Mouse (Mus musculus) left cerebral cortex, adult 8-10 months (tissue): Measurements from ENCODE around the gene Wfikkn2. TPM values are rescaled to one million over a fixed set of nuclear protein-coding genes. Genes with fewer than 3 reads are reported as not detected.
"Not testable (repeated sequence)": the region's sequence is repeated elsewhere in the genome, so short reads cannot be mapped to it uniquely, and the experiment has no call there.

Experiments
- DNase-seq, 2 experiments: peaks; one replicate each; pipeline ENCODE4 v3.0.0; 2022; ENCODE audit warnings: low spot score in 2 of 2
- total RNA-seq, 4 experiments: library from RNA; stranded (reverse); gene quantifications; 2 replicates each; pipeline ENCODE4 v1.2.4; 2022

Wfikkn2 gene
- total RNA-seq = 1 to 10 TPM; 2.1 to 3.0 (median 2.5) TPM

DNA sequence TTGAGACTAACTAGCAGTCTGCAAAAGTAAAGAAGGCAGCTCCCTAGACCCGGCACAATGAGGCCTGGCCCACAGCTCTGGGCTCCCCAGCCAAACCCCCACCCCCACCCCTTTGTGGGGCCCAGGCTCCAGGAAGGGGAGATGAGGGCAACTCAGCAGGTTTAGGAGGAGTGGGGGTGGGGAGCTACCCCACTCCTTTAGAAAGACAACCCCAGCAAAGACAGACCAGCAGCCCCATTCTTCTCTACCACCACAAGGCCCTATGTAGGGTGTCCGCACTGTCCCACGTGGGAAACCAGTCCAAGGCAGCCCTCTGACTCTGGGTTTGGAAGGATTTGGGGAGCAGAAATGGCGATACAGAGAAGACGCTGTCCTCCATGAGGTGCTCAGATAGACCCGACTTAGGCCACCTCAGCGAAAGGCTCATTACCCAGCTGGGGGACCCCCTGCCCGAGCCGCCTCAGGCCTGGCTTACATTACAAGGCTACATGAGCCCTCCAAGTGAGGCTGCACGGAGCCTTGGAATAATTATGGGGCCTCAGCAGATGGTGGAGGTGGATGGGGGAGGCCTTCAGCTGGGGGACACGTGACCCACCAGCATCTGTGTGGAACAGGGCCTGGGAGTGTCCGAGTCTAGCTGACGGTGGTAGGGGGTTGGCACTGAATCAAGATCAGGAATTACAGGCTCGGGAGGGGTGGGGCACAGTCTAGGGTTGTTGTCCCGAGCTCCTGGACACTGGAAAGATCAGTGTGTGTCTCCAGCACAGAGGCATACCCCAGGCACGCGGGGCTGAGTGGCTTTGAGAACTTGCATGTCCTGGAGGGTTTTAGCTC lies at the start of gene Wfikkn2:
Wfikkn2 (minus strand) TSS at position 51 of the 834 bp plus-strand sequence.
- DNase-seq = no peak

DNA sequence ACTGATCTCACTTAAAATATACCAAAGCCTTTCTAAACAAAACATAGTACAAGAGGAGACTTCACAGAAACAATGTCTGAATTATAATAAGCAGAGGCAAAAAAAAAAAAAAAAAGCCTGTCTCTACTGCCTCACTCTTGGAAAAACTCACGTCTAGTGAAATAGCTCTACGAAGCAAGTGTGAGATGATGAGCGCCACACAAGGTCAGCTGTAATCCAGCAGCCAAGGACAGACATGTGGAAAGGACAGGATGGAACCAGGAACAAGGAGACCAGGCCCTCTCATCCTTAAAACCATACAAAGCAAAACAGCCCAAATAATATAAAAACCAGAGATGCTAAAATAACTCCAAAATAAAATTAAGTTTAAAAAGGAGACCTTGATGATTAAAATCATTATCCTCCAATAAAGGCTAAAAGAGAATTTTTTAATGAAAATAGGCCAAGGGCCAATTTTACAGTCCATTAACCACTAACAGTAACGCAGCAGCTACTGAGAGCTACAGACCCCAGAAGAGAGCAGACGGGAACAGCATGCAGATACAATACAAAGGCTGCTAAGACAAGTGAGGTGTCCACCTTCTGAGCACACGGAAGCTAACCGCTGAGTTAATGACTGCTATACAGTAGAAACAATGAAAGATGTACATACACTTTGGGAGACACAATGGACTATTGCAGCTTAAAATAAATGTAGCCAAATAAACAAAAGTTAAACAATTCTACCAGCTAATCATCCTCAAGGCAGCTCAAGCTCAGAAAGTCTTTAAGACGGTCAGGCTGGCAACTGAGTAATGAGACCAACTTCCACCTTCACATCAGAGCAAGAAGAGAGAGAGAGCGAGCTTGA lies 49.4 kb upstream of the Wfikkn2 start:
- no peak for DNase-seq

DNA sequence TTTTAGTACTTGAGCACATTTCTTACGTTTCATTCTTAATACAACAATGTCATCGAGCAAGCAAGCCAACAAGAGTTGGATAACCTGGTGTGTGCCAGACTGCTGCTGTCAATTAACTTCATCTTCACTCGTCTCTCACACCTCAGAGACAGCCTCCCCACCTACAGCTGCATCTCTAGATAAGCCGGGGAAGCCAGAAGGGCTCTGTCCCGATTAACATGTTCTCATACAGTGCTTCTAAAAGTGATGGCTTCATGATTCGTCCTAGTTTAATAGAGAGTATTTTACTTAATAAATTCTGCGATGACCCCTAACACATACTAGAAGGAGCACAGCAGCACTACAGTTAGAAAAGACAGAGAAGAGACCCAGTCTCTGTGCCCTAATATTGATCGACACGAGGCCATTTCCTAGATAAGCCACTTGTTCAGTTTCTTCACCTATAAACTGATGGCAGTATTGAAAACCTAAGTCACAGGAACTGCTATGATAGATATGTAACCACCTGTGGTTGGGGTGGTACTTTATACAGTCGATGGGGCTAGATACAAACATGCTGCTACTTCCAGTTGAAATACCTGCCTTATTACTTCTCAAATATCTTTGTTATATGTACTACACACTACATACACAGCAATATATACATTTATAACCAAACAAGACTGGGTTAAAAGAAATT lies 44.4 kb upstream of the Wfikkn2 start:
- DNase-seq = no peak

DNA sequence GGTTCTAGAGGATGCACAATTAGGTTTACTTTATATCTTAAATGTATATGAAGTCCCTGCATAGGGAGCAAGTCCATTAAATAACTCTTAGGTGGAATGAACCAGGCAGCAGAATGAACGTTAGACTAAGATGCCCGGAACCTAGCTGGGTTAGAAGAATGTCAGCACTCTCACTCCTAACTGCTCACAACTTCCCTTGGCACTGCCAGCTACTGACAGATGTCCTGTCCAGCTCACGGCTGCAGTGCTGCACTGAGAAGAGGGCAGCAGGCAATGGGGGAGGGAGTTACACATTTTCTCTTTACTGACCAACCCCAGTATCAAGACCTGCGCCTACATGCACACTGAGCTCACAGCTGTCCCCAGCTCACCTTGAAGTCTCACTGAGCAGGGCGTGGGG lies 41.3 kb upstream of the Wfikkn2 start:
- no peak for DNase-seq

DNA sequence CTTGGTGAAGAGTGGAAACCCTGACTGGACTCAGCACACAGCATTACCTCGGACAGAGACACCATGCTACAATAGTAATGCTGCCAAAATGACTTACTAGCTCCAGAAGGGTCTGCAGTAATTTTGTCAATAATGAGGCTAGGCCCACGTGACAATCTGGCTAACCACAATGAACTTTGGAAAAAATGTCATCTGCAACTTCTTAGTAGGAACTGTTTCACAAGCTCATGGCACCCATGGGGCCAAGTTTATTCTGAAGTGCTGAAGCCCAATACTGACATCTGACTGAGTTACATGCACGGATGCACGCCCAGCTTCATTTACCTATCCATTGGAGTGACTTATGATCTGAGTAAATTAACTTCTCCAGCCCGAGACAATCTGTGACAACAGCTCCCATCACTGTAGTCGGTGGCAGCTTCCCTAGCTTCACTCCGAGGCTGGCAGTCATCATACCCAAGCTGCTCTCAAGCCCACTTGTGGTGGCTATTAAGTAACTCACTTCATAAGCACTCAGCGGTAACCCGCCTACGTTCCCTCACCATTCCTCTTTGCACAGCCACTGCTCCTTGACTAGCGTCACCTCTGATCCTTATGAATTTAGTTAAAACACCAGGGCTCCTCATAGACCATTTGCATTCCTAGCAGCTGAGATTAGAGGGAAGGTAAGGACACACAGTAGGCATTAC lies 40.2 kb upstream of the Wfikkn2 start:
- DNase-seq = no peak

DNA sequence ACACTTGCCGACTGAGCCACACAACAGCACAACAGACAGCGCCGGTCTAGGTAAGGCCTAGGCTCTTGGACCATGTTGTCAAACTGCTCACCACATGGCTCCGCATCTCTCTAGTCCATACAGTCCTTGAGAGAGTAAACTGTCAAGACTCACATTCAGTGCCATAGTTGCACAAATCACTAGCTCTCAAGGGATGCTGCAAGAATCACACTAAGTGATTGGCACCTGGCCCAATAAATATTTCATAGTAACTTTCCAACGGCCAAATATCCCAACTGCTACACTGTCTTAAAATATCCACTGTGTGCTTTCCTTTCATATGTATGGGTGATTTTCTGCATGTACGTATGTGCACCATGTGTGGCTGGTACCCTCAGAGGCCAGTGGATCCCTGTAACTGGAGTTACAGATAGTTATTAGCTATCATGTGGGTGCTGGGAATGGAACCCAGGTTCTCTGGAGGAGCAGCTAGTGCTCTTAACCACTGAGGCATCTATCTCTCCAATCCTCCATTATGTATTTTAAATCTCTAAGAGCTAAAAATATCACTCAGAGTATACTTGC lies 37.8 kb upstream of the Wfikkn2 start:
- no peak for DNase-seq

DNA sequence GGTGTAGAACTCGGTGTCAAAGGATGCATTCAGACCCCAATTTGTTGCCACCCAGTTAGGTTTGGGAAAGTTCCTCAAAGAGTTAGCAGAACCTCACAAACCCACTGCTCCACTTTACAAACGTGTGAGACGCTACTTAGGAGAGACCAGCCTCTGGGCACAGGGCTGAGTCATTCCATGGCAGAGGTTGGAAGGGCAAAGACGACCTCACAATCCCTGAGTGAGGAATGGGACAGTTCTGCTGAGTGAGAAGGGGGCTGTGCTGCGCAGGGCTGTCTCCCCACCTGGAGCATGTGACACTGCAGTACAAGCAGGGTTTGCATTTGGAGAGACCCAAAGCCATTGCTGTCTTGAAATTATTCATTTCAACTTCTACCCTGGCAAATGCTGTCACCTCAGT lies 36.5 kb upstream of the Wfikkn2 start:
- no peak for DNase-seq

DNA sequence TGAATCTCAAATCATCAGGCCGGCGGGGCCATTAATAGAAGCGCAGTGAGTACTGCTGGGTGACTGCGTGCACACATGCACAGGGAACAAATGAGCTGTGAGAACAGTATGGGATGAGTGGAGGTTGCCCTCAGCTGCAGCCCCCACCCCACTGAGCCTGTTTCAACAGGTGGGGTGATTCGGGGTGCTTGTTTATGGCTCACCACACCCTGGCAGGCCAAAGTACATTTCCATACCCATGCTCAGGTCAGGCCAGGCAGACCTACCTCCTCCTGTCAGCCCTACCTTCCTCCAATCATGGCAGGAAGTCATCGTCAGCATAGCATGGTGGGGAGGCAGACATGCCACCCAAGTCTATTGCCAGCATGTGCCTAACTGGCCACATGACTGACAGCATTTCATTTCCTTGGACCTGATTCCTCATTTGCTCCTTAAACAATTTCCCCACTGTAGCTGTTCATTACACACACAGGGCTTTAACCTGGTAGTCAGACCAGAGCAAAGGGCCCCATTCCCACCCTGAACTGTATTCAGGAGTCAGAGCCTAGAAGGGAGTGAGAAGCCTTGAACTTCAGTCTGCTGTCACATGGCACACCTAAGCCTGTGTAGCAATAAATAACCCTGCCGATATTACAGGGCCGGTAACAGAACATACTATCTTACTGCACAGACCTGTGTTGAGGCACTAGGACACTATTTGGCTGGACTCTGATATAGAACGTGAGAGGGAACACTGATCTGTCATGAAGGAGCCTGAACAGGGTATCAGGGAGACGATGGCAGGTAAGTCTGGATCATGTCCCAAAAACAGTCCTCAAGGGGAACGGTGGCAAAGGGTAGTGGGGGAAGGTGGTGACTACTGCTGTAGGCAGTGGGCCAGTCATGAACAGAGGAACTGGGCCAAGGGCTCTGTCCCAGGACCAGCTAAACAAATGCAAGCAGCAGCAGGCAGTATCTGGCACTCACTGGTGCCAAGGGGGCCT lies 35.7 kb upstream of the Wfikkn2 start, which contains the start of gene Gm21885:
Gm21885 (plus strand) TSS at position 675 of the 983 bp plus-strand sequence.
- DNase-seq = no peak

DNA sequence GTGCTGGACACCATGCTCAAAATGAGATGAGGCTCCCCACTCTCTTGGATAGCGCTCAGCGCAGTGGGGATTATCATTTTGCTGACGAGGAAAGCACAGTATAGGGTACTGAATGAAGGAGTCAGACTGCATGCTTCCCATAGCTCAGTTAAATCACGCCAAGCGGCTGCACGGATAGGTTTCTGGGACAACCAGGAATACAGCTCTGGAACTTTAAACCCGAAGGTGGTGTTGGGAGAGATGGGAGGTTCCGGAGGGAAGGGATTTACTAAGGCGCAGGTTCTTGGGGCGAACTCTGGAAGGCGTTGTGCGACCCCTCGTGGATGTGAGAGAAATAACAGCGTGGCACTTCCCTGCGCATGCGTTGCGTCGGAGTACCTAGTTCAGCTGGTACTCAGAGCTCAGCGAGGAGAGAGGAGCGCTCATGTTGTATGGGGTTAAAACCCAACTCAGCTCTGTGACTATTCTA lies 31.1 kb upstream of the Wfikkn2 start:
- DNase-seq = peak; percentile 73 to 87

DNA sequence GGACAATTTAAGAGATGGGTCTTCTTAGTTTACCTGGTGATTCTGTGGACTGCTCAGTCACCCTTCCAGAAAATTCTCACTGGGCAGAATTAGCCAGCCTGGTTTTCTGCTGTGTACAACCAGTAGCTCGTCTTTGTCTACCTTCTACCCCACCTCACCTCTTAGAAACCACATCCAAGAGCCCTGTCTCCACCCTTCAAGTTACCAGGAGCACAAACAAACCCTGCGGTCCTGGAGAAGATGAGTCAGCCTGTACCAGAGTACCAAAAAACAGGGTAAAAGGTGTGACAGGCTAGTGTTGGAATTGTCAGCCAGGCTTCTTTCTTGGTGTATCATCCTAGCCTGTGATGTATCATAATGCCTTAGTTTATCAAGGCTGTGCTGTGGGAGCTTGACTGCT lies 29.9 kb upstream of the Wfikkn2 start:
- no peak for DNase-seq

DNA sequence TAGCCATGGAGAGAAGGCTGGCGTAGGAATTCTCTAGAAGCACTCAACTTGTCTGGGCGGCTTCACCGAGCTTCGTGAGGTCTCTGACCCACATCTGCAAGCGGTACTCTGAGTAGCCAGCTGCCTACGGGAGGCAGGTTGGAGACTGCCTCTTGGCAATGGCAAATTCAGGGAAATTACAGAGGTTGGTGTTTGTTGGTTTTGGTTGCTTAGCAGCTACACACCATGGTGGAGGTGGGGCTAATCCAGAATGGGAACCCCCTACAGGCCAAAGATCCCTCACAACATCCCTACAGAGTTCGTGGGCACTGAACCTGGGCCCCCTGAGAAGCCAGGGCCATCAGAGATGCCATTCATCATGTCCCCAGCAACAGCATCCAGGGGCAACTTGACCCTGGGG lies 29.4 kb upstream of the Wfikkn2 start:
- no peak for DNase-seq

DNA sequence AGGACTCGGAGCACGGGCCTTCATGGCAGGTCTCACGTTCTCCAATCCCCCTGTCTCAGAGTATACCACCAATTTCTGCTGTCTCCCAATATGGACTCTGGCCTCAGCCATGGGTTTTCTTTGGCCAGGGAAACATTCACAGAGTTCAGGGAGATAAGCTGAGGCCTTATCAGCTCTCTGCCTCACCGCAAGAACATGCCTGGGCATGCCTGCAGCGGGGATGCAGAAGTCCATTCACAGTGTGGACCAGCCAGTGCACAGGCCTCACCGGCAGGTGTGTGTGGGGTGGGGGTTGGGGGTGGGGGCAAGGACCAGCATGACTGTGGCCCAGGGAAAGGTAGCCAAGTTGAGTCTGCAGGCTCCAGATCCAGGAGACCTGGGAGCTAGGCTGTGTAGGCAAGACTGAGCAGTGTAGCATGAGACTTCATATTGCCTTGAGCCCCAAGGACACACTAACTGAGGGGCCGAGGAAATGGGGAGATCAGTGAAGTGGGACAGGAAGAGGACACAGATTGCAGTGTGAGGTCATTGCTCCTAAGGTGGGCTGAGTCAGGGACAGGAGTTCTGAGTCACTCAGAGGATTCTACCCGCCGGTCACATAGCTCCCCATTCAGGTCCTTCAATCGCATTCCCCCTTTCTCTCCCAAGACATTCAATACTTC lies 28.5 kb upstream of the Wfikkn2 start:
- no peak for DNase-seq

DNA sequence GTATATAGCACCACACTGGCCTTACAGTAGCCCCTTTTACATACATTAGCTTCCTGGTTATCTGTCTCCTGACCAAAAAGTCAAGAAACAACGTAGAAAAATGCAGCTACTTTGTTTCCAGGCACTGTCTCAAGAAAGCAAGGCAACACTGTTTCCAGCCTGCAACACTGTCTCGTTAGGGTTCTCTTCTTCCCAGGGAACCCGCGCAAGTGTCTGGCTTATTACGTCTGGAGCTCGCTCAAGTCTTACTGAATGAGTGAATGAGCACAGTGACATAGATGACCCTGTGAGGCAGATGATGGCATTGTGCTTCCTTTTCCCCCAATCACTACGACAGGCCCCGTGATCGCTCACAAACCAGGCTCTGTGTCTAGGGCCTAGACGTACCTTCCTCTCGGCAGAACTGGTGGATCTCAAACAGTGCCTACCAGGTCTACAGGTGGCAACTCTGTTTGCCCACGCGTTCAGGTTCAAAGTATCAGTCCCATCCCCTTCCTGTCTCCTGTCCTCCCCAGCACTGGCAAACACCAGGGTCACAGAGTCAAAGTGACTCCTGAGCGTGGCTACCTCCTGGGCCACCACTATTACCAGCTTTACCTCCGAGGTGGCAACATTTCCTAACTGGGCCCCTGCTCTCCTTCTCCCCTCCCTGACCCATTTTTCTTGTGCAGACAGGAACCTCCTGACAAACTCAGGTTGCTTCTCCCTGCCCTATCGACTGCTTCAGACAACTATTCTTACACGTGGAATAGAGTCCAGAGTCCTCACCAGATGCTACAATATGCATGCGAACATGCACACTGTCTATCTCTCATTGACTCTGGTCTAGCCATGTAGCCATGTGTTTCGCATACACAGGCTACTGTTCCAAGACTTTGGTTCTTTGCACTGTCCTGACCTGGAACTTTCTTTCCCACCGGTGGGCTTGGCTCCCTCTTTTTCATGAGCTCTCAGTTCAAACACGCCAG lies 27.4 kb upstream of the Wfikkn2 start:
- DNase-seq = no peak

DNA sequence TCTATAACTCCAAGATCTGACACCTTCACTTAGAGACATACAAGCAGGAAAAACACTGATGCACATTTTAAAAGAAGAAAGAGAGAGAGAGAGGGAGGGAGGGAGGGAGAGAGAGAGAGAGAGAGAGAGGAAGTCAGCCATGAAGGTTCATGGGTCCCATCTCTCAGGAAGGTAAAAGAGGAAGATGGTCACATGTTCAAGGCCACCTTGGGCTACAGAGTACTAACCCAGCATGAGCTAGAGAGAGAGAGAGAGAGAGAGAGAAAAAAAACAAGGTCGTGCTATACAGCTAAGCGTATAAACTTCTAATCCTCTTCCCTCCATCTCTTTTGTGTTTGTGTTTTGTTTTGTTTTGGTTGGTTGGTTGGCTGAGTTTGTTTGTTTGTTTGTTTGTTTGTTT lies 25.2 kb upstream of the Wfikkn2 start:
- no peak for DNase-seq

DNA sequence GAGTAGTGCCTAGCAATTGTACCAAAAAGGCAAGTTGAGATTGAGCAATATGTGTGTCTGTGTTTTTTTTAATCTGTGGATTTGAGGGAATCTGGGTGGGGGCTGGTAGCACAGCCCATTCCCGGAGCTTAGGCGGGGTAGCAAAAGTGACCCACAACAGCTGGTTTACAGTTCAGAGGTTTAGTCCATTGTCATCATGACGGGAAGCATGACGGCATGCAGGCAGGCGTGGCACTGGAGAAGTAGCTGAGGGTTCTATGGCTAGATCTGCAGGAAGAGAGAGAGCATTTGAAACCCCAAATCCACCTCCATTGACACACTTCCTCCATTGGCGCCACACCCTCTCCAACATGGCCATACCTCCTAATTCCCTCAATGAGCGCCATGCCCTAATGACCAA lies 24.1 kb upstream of the Wfikkn2 start:
- DNase-seq = no peak

DNA sequence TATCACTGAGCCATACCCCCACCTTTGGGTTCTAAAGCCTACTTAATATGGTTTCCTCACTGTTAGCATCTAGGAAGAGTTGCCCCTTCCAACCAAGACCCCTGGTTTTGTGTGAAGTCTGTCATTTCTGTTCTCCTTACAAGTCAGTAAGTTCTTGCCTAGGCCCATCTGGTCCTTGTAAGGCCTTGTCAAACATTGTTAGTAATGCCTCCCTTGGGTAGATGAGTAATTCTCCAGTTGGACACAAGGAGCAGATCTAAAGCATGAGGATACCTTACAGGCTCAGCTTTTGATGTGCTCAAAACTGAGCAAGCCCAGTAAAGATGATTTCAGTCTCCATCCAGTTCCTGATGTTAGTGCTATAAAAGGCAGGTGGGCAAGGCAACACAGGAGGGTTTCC lies 23.0 kb upstream of the Wfikkn2 start:
- DNase-seq = no peak

DNA sequence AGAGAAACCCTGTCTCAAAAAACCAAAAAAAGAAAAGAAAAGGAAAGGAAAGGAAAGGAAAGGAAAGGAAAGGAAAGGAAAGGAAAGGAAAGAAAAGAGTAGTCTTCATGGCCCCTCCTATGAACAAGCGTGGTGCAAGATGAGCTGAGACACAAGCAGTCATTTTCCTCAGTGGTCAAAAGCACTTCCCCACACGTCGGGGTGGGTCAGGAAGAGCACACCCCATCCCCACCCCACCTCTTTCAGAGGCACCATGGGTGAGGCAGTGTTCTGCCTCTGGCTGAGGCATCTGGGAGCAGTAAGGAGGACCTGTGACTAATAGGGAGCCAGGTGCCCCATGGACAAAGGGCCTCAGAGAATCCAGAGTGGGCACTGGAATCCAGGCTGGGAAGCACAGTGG lies 20.4 kb upstream of the Wfikkn2 start:
- DNase-seq = not testable (repeated sequence)
